Mouse (Mus musculus): ENCODE results near the gene Hist1h2ab.
"Not testable (repeated sequence)": the region's sequence is repeated elsewhere in the genome, so short reads cannot be mapped to it uniquely, and the experiment has no call there.

- not testable (repeated sequence) for TF ChIP-seq HCFC1 (IDR thresholded peaks at IDR 0.05; ENCODE audit: borderline replicate concordance, insufficient read depth, low read length); ZNF384 (IDR thresholded peaks at IDR 0.05; ENCODE audit: low read depth, low read length)
Measured at GRCm38 (mm10) chr13:23752067-23752741, 1.3 kb downstream of the Hist1h2ab start, which contains the start of gene Hist1h3b.
